Mouse (Mus musculus) left cerebral cortex, adult 2 months (tissue): Measurements from ENCODE around the gene Pknox2. TPM values are rescaled to one million over a fixed set of nuclear protein-coding genes. Genes with fewer than 3 reads are reported as not detected.

Experiments used
- DNase-seq, 2 experiments: peaks; one replicate each; pipeline ENCODE4 v3.0.0; 2021 to 2022; ENCODE audit warnings: low spot score in 2 of 2, mixed read lengths in 1 of 2; ENCODE audit errors: extremely low spot score in 1 of 2
- H3K27ac ChIP-seq: fragments of 200-600 bp; 2 replicates; pipeline ENCODE4 v1.8.1; 2022
- H3K4me3 ChIP-seq: fragments of 200-600 bp; 2 replicates; pipeline ENCODE4 v1.8.1; 2022
- CTCF ChIP-seq: fragments of 200-600 bp; IDR thresholded peaks from 2 replicates; pipeline ENCODE4 v1.8.1; 2022; ENCODE audit warnings: antibody characterized with exemption, mild to moderate bottlenecking, moderate library complexity
- intact Hi-C: fragments of 180-260 bp; cut with DNase I; formaldehyde crosslinking; loops from one replicate; pipeline ENCODE4 v1.15.1; 2025
- total RNA-seq, 2 experiments: library from RNA; stranded (reverse); gene quantifications; 2 replicates each; pipeline ENCODE4 v1.2.3; 2021

Pknox2 gene
- total RNA-seq, 2 experiments from 2014 or later = 79.1 to 84.5 TPM

GRCm38 (mm10) chr9:36921718-36922415 lies 225.3 kb downstream of the Pknox2 start:
- intact Hi-C loops = no loop called here
- TF ChIP-seq CTCF = no peak
- Histone ChIP-seq H3K4me3 (no peak overlapping the region), H3K27ac (peak overlapping the region; percentile 34)
- DNase-seq = peak in 1 of 2 experiments; percentile 71

- no peak for TF ChIP-seq CTCF
- Histone ChIP-seq H3K27ac (peak overlapping the region; percentile 50; the same call in 1 of the 2 replicates), H3K4me3 (no peak overlapping the region)
- intact Hi-C loops = no loop called here
- DNase-seq = no peak
Observed at GRCm38 (mm10) chr9:36919472-36919871, 227.7 kb downstream of the Pknox2 start.

GRCm38 (mm10) chr9:36918582-36918981 lies 228.6 kb downstream of the Pknox2 start:
- no peak for DNase-seq
- no peak for TF ChIP-seq CTCF
- Histone ChIP-seq H3K27ac (peak overlapping the region; percentile 34; the same call in 1 of the 2 replicates), H3K4me3 (no peak overlapping the region)
- intact Hi-C loops = no loop called here

GRCm38 (mm10) chr9:36916915-36917314 lies 230.3 kb downstream of the Pknox2 start:
- no peak for TF ChIP-seq CTCF
- intact Hi-C loops = loop anchor here (2.0 kb wide), 2 partner anchors 230 to 312 kb away; partner anchors contain the start of gene Pknox2
- Histone ChIP-seq H3K27ac (peak overlapping the region; percentile 83), H3K4me3 (no peak overlapping the region)
- no peak for DNase-seq

GRCm38 (mm10) chr9:36916362-36916761 lies 230.8 kb downstream of the Pknox2 start:
- peak; percentile 97 for TF ChIP-seq CTCF
- peak; percentile 82 to 89 for DNase-seq
- intact Hi-C loops = loop anchor here (2.0 kb wide), 2 partner anchors 230 to 312 kb away; partner anchors contain the start of gene Pknox2
- Histone ChIP-seq H3K27ac (peak overlapping the region; percentile 83), H3K4me3 (no peak overlapping the region)

GRCm38 (mm10) chr9:36905452-36905851 lies 241.8 kb downstream of the Pknox2 start:
- intact Hi-C loops = no loop called here
- no peak for TF ChIP-seq CTCF
- H3K27ac ChIP-seq = peak overlapping the region; percentile 16
- DNase-seq = no peak
- H3K4me3 ChIP-seq = no peak overlapping the region

- no peak for DNase-seq
- intact Hi-C loops = no loop called here
- TF ChIP-seq CTCF = no peak
- H3K27ac ChIP-seq = peak overlapping the region; percentile 51
- H3K4me3 ChIP-seq = no peak overlapping the region
Observed at GRCm38 (mm10) chr9:36900464-36900863, 246.7 kb downstream of the Pknox2 start.

GRCm38 (mm10) chr9:36898560-36898959 lies 248.6 kb downstream of the Pknox2 start:
- no peak overlapping the region for H3K4me3 ChIP-seq
- peak overlapping the region; percentile 51; the same call in 1 of the 2 replicates for H3K27ac ChIP-seq
- intact Hi-C loops = loop anchor here (2.0 to 5.0 kb wide), 3 partner anchors 46 to 249 kb away; partner anchors contain the start of gene Pknox2
- no peak for TF ChIP-seq CTCF
- DNase-seq = no peak

- intact Hi-C loops = loop anchor here (2.0 to 5.0 kb wide), 2 partner anchors 252 to 336 kb away; partner anchors contain the start of gene Pknox2
- peak overlapping the region; percentile 76 for H3K27ac ChIP-seq
- TF ChIP-seq CTCF = peak; percentile 80
- DNase-seq = peak; percentile 74 to 84
- H3K4me3 ChIP-seq = no peak overlapping the region
Observed at GRCm38 (mm10) chr9:36895009-36895693, 252.1 kb downstream of the Pknox2 start.

- TF ChIP-seq CTCF = no peak
- H3K4me3 ChIP-seq = no peak overlapping the region
- intact Hi-C loops = loop anchor here (2.0 to 5.0 kb wide), 2 partner anchors 337 to 433 kb away; no protein-coding TSS in a partner anchor
- H3K27ac ChIP-seq = peak overlapping the region; percentile 76
- DNase-seq = no peak
Observed at GRCm38 (mm10) chr9:36894242-36894641, 253.0 kb downstream of the Pknox2 start.

- intact Hi-C loops = loop anchor here (5.0 kb wide), 1 partner anchor 434 kb away; no protein-coding TSS in a partner anchor
- H3K27ac ChIP-seq = peak overlapping the region; percentile 76
- TF ChIP-seq CTCF = no peak
- no peak for DNase-seq
- H3K4me3 ChIP-seq = no peak overlapping the region
Observed at GRCm38 (mm10) chr9:36893413-36893990, 253.7 kb downstream of the Pknox2 start.

GRCm38 (mm10) chr9:36890552-36890951 lies 256.7 kb downstream of the Pknox2 start:
- intact Hi-C loops = loop anchor here (5.0 kb wide), 1 partner anchor 437 kb away; no protein-coding TSS in a partner anchor
- peak; percentile 47 to 70 for DNase-seq
- Histone ChIP-seq H3K27ac (no peak overlapping the region), H3K4me3 (no peak overlapping the region)
- TF ChIP-seq CTCF = peak; percentile 76
